Mouse (Mus musculus) cerebellum, postnatal 25 days (tissue): ENCODE data around the gene Efna5.

Experiments used
- DNase-seq, 2 experiments: peaks; one replicate each; pipeline ENCODE4 v3.0.0; 2021; ENCODE audit warnings: mixed read lengths in 2 of 2

Efna5 gene

DNA sequence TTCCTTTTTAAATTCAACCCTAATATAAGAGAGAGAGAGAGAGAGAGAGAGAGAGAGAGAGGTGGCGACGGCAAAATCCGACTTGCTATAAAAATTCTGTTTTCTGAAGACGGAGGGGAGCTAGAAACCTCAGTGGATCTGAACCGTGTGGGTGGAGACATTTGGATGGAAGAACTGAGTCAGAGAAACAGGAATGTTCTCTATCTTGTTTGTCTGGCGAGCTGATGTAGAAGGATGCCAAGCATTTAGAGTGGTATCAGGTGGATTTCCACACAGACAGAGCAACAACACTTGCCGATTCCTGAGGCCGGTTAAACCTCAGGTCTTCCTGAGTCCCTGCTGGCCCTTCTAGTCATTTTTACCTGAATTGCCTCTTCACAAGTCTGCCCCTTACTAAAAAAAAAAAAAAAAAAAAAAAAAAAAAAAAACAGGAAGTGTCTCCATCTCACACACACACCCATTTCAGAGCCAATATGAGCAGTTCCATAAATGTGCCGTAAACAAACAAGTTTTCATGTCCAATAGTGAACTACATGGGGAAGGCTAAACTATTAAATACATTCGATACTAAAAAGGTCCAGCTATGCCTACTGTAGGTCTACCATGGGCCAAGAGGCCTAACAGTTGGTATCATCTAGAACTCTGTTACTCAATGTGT is 231.7 kb downstream of the Efna5 start:
- no peak for DNase-seq

GRCm38 (mm10) chr17:62646836-62647235 is 234.3 kb downstream of the Efna5 start:
- DNase-seq = no peak

DNA sequence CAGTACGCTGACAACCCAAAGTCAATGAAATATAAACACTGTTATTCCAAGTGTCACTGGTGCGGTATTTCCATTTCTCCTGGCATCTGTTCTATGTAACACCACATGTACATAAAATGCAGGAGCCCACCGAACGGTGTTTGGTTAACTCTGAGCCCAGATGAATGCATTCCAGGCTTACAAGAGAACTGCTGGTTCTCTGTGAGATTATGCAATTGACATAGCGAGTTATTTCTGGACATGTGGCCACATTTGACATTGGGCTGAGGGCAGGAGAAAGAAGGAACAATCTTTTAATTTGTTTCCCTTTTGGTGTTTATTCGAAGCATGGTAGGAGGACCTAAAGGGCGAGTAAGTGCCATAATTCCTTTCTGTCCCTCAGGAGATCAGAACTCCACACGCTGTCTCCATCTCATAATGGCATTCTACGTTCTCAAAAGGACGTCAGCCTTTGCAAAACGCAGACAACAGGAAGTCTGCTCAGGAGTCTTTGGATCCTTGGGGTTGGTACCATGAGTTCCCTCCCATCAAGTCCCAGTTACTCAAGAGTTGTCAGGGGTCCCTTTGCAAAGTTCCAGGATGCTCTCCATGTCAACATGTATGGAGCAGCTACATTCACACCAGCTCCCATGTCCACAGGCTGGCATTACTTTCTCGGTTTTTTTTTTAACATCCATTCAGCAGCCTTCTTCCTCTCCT is 238.5 kb downstream of the Efna5 start:
- no peak for DNase-seq

- DNase-seq = no peak
Observed at GRCm38 (mm10) chr17:62640654-62641053, 240.5 kb downstream of the Efna5 start.

DNA sequence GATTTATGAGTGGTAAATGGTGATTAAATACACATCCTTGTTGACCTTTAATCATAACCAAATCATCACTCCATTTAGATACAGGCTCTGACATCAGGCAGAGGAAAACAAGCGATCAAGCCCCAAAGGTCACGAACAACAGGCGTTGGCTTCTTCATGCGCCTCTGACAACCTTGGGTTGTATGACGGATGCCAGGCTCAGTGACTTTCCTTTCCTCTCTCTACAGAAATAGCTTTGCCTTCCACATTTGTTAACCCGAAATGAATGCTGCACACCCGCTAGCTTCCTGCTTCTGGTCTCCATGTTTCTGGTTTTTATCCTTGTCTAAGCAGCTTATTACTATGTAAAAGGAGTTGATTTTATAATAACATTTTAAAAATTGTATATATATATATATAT is 244.2 kb downstream of the Efna5 start:
- no peak for DNase-seq

GRCm38 (mm10) chr17:62634937-62635336 is 246.2 kb downstream of the Efna5 start:
- DNase-seq = no peak

GRCm38 (mm10) chr17:62628474-62628873 is 252.6 kb downstream of the Efna5 start:
- no peak for DNase-seq

DNA sequence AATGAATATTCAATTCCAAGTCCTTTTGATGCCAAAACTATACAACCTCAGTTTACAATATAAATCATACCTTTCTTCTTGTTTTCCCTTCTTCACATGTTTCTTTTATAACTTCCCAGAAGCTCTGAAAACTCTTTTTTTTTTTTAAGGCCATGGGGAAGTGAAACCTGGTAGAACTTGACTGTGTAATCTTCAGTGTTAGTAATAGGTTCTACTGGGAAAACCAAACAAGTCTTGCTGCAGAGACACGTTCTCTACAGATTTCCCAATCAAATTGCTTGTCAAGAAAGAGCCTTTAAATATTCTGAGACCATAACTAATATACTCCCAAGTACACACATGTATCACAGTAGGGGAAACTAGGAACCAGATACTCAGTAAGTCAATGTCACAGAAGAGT is 253.6 kb downstream of the Efna5 start:
- DNase-seq = no peak

DNA sequence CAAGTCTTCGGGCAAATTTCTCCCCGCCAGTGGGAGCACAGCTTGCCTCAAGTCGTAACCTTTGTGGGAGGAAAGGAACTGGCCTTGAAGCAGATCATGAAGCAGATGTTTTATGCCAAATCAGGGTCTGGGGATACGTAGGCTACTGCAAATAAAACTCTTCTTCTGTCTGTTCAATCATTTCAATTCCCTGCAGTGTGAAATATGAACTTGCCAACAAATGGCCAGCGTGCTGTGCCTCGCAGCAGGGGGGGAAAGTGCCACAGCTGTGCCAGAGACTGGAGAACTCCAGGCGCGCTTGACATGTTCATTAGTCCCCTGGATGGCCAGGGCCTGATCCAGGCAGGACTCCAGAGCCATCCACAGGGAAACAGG is 255.5 kb downstream of the Efna5 start:
- peak in 1 of 2 experiments; percentile 35 for DNase-seq

DNA sequence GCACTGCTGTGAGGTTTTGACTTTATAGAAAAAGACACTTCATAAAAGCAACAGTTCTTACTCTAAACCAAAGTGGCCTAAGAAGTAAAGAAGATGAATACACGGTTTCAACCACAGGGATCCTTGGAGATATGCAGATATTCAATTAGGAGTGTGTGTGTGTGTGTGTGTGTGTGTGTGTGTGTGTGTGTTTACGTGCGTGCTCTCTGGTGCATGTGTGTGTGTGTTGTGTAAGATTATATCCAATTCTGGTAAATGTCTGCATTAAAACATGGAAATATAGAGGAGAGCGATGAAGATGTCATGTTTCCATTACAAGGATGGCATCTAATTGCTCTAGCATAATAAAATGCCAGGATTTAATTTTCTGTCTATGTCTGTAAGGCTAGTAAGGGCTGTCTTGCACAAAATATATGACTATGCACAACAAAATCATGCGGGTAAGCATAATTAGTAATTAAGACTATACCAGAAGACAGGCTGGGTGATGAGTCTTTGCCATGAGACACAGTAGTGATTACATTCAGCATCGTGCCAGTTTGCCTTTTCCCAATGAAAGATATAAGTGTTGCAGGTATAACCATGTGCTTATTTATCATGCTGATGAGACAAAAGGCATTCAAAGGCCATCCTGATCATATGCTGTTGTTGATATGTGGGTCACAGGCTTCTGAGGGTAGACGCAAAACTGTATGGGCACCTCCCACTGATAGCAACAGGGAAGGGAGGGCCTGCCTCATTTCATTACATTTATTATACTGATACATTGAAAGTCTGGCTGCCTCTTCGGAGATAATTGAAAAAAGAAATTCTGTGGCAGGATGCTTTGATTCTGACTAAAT is 256.1 kb downstream of the Efna5 start:
- DNase-seq = no peak

- DNase-seq = no peak
Observed at GRCm38 (mm10) chr17:62623224-62623623, 257.9 kb downstream of the Efna5 start.

DNA sequence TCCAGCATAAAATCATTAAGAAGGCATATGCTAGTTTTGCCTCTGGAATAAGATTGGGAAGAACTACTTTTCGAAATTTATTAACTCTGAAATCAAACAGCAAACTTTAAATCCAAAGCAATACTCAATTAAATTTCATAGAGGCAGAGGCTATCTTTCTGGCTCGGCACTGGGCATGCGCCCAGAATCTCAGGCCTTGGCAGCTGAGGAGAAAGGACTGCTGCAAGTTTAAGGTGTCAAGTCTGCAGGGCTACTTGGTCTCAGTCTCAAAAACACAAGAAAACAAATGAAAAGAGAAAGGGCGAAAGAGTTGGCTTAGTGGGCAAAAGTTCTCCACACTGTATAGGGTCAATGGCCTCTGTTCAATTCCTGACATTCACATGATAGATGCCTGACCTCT is 258.6 kb downstream of the Efna5 start:
- no peak for DNase-seq

GRCm38 (mm10) chr17:62615159-62615558 is 266.0 kb downstream of the Efna5 start:
- DNase-seq = no peak

DNA sequence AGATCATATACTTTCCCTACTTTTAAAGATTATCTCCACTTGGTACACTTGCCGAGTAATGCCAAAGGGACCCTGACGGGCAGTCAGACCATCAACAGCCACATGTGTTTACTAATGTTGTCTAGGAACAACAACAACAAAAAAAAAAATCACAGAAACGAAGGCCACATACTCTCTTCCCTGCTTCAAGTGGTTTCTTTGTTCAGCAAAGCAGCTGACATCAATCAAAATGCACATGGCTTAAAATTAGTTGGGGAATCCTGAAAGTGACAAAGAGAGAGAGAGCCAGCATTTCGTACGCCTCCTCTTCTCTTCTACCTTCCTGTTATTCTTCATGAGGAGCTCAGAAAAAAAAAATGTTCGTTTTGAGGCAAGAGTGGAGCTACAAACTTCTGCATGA is 266.4 kb downstream of the Efna5 start:
- no peak for DNase-seq

- no peak for DNase-seq
Observed at GRCm38 (mm10) chr17:62614237-62614636, 266.9 kb downstream of the Efna5 start.

- no peak for DNase-seq
Observed at GRCm38 (mm10) chr17:62613232-62613631, 267.9 kb downstream of the Efna5 start.

GRCm38 (mm10) chr17:62608145-62608544 is 273.0 kb downstream of the Efna5 start:
- DNase-seq = no peak

GRCm38 (mm10) chr17:62607304-62607914 is 273.7 kb downstream of the Efna5 start:
- peak; percentile 62 to 78 for DNase-seq

GRCm38 (mm10) chr17:62606681-62607080 is 274.4 kb downstream of the Efna5 start:
- peak; percentile 19 to 34 for DNase-seq

DNA sequence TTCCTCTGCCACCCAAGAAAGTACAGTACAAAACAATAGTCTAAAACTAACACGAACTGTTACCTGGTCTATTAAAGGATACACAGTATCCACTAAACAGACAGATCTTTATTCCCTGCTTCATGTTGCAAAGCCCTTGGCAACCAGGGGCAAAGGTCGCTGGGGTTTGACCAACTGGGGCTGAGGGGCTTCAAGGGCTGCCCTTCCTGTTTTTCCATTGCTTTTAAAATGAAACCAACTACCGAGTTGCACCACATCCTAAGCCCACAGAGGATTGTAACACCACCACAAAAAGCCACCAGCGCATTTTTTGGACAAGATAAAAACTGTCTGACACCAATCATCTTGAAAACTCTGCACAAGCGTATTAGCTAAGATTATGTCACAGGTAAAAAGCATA is 276.8 kb downstream of the Efna5 start:
- no peak for DNase-seq

GRCm38 (mm10) chr17:62603604-62604003 is 277.5 kb downstream of the Efna5 start:
- no peak for DNase-seq

DNA sequence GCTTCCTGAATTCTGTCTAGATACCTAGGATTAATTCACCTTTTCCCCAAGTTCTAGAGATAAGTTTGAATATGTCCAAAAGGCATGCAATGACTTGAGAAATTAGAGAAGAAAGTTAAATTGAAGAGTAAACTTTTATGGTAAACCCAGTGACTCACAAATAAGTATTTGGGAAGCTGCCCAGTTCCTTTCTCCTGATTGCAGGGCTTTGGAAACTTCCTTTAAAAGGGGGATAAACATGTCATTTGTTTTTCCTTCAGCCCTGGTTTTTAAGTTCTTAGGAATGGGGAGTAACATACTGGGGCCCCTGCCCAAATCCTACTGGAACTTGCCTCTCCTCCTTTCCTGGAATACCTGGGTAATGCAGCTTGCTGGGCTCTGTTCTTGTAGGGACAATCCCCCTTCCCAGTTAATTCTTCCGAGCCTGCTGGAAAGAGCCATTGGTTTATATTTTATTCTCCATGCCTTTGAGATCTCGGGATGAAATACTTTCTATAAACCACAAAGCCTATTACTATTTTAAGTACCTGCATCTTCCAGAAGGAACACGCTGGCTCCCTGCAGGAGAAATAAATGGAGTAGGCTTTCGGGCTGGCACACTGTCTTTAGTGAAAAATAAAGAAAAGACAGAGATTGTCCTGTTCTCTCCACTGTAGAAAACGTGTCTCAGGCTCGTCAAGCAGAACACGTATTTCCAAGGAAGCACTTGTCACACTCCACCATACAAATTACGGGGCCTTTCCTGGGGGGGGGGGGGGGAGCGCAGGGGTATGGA is 282.2 kb downstream of the Efna5 start:
- DNase-seq = no peak
